In genomic region chr6:92065721-92066496, GRCm38 (mm10) we compare ENCODE assay signal across 8 mouse cellular contexts. TPM values are rescaled to one million over a fixed set of nuclear protein-coding genes. Genes with fewer than 3 reads are reported as not detected.
DNase-seq lines count a peak whose midpoint lies in the region; ATAC-seq and TF ChIP-seq lines count a peak whose summit lies in the region.

No protein-coding gene starts in this region.

- peak in 1 of 2 experiments; percentile 40 for DNase-seq in layer of hippocampus, adult 2 months (ENCODE audit: low spot score in 2 of 2)
- no peak for DNase-seq in layer of hippocampus, adult 9-10 months (ENCODE audit: low spot score)
- peak; percentile 14 for DNase-seq in G1E (ENCODE audit: low spot score)
- peak; percentile 62 for DNase-seq in brain, embryonic 14.5 days (ENCODE audit: low read depth)
- DNase-seq in forelimb bud, embryonic 11.5 days (ENCODE audit: low read depth, low spot score), result peak; percentile 44
- peak; percentile 36 to 65 for DNase-seq in left cerebral cortex, postnatal 10 days (ENCODE audit: extremely low spot score in 1 of 2, low spot score in 2 of 2)
- no peak for DNase-seq in frontal cortex, postnatal 25 days (ENCODE audit: low spot score in 2 of 2)

- H3K4me3 ChIP-seq in layer of hippocampus, adult 2 months, result no peak overlapping the region
- no peak overlapping the region for H3K4me3 ChIP-seq in G1E (ENCODE audit: low read depth, low read length)
- no peak overlapping the region for H3K4me3 ChIP-seq in midbrain, embryonic 13.5 days (replicated peaks)

- H3K27ac ChIP-seq in layer of hippocampus, adult 2 months, result no peak overlapping the region
- no peak overlapping the region for H3K27ac ChIP-seq in midbrain, embryonic 13.5 days

- intact Hi-C loops in left cerebral cortex, postnatal 10 days (cut with DNase I), result loop anchor here (5.0 kb wide), 1 partner anchor 289 kb away; no protein-coding TSS in a partner anchor

- no peak overlapping the region for H3K4me2 ChIP-seq in midbrain, embryonic 13.5 days (replicated peaks)

- TF ChIP-seq CTCF in layer of hippocampus, adult 2 months (conservative IDR thresholded peaks at IDR 0.05), result peak; percentile 89
- TF ChIP-seq CTCF in G1E (IDR thresholded peaks at IDR 0.05; ENCODE audit: low read depth, low read length), result peak; percentile 46; the same call in 1 of the 2 replicates
- peak; percentile 75; the same call in 1 of the 2 replicates for TF ChIP-seq CTCF in brain, embryonic 14.5 days (IDR thresholded peaks at IDR 0.05; ENCODE audit: borderline replicate concordance, extremely low read depth, insufficient read depth, insufficient read length)

- H3K9me3 ChIP-seq in G1E (replicated peaks), result no peaks in the 10 kb centered on the region
- no peaks in the 10 kb centered on the region for H3K9me3 ChIP-seq in midbrain, embryonic 13.5 days

- H3K4me1 ChIP-seq in G1E (ENCODE audit: insufficient read depth, low read depth, low read length), result peaks cover 3% of the 10 kb centered on the region
- H3K4me1 ChIP-seq in midbrain, embryonic 13.5 days (replicated peaks), result 0 out of 2 replicates have a peak, but pooled peaks cover 3% of the 10 kb centered on the region

- no peak for TF ChIP-seq POLR2A in brain, embryonic 14.5 days (IDR thresholded peaks at IDR 0.05; ENCODE audit: borderline replicate concordance, extremely low read depth, insufficient read depth, insufficient read length, poor library complexity, severe bottlenecking)

- ATAC-seq in G1E (ENCODE audit: extremely low read depth, insufficient number of reproducible peaks, low FRiP score, poor library complexity, severe bottlenecking), result no peak
- ATAC-seq in midbrain, embryonic 13.5 days, result peak; percentile 44; the same call in 1 of the 2 replicates

- peaks cover 39% of the 10 kb centered on the region for H3K27me3 ChIP-seq in G1E (ENCODE audit: insufficient read depth, low read length)
- H3K27me3 ChIP-seq in midbrain, embryonic 13.5 days, result no peaks in the 10 kb centered on the region

- H3K9ac ChIP-seq in midbrain, embryonic 13.5 days (replicated peaks), result no peak overlapping the region

- no peaks in the 10 kb centered on the region for H3K36me3 ChIP-seq in G1E (replicated peaks)
- no peaks in the 10 kb centered on the region for H3K36me3 ChIP-seq in midbrain, embryonic 13.5 days

- WGBS in midbrain, embryonic 13.5 days, result 53% methylated on average over 12 of the region's 12 CpGs

RNA-seq across cellular contexts. Expression of gene Nr2c2, which starts 25.3 kb away (rescaled TPM):
- 10 to 100 TPM; 88.6 to 92.3 TPM for total RNA-seq in layer of hippocampus, adult 2 months (2021)
- 48.0 and 60.9 TPM in 2 replicates for total RNA-seq in G1E (2014; fragmentation: Nextera tagmentation)
- 43.1 and 47.9 TPM in 2 replicates for total RNA-seq in G1E (2017)
- 4.5 and 5.6 TPM in 2 replicates for polyA plus RNA-seq in G1E (2012)
- 38.3 and 44.6 TPM in 2 replicates for polyA plus RNA-seq in brain, embryonic 14.5 days (2012; rRNA removed)
- 10 to 100 TPM; 91.6 to 92.3 TPM for total RNA-seq in left cerebral cortex, postnatal 10 days (2021)
- polyA plus RNA-seq in midbrain, embryonic 13.5 days (2015; fragmentation: Nextera tagmentation; extraction: Ambion mirVana), result 22.0 and 23.9 TPM in 2 replicates

Comparison
In these comparisons a context has a peak if more than half of its experiments do, and no peak if none do; other contexts are left out.
1. DNase-seq: peak in G1E (single experiment), brain, embryonic 14.5 days (single experiment), forelimb bud, embryonic 11.5 days (single experiment) and left cerebral cortex, postnatal 10 days (2 of 2); none in layer of hippocampus, adult 9-10 months (single experiment) and frontal cortex, postnatal 25 days (0 of 2).
2. Peak in every context shown above with its lines, with median percentiles within 50 percentile points of each other: CTCF ChIP-seq.